Mouse (Mus musculus) urinary bladder, postnatal 36 days (tissue): ENCODE measurements around the gene A230050P20Rik.

ENCODE experiments used
- DNase-seq, 2 experiments: peaks; one replicate each; pipeline ENCODE4 v3.0.0; 2022; ENCODE audit warnings: low spot score in 2 of 2, mixed read lengths in 1 of 2

A230050P20Rik gene

DNA sequence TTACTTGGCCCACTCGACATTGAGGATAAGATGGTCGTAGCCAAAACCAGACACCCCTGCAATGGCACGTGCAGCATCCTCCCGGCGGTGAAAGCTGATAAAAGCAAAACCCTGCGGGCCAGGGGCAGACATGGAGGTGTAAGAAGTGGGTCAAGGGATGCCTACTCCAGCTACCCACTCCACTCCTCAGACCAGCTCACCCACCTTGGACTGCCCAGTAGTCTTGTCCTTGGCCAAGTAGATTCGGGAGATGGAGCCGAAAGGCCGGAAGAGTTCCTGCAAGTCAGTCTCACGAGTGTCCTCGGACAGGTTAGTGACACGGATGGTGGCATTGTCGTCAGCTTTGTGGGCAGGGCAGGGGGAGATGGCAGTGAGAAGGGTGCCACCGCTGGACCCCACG lies 26.2 kb downstream of the A230050P20Rik start:
- DNase-seq = no peak

GRCm38 (mm10) chr9:20895382-20895781 lies 26.9 kb downstream of the A230050P20Rik start:
- DNase-seq = no peak

- DNase-seq = no peak
These were observed 29.5 kb downstream of the A230050P20Rik start for GRCm38 (mm10) chr9:20897736-20898510.

DNA sequence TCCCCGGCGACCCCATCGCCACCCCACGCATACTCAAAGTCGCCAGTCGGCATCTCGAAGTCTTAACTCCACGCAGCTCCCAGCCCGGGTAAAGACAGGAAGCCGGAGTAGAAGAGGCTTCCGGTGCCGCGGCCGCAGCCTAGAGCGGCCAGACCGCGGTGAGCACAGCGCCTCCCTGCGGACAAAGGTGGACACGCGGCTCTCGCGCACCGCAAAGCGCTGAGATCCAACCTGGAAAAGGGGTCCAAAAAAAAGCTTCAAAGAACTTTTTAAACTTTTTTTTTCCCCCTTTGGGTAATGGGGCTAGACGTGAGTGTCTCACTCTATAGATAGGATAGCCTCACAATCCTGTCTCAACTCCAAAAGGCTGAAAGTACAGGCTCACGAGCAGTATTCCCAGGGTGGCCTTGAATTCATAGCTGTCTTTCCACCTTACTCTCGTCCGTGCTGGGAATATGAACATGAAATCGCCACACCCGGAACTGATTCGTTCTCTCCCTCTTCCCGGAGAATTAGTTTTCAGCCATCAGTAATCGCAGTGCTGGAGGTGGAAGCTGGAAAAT lies 30.1 kb downstream of the A230050P20Rik start, which contains the start of gene Eif3g:
TSS of gene Eif3g (minus strand) at position 113 of the 563 bp plus-strand sequence.
- peak; percentile 75 to 85 for DNase-seq

DNA sequence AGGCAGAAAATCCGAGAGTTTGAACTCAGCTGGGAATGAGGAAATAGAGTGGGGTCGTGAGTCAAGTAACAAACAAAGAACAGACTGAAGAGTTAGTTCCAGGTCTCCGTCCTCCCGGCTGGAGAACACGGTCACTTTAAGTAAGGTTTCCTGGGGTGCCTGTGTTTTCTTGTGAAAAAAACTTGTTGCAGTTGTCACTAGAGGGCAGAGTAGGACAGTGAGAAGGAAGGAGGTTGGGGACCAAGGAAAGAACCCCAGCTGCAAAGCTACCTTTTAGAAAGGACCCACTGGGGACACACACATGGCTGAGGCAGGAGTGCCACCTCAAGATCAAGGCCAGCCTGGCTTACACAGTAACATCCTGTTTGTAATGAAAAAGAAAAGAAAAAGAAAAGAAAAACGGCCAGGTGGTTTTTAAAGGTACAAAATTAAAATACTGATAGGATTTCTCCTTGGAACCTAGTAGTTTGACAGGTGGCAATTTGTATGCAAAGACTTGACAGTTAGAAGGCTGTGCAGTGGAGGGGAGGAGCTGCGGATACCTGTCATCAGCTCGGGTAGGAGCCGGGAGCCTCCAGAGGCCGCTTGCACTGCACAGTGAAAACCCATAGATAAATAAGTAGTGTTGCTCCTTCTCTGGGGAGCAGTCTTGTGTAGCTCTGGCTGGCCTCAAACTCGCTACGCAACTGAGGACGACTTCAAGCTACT lies 33.2 kb downstream of the A230050P20Rik start:
- DNase-seq = no peak

- no peak for DNase-seq
These were observed 33.7 kb downstream of the A230050P20Rik start for GRCm38 (mm10) chr9:20902174-20902491.

DNA sequence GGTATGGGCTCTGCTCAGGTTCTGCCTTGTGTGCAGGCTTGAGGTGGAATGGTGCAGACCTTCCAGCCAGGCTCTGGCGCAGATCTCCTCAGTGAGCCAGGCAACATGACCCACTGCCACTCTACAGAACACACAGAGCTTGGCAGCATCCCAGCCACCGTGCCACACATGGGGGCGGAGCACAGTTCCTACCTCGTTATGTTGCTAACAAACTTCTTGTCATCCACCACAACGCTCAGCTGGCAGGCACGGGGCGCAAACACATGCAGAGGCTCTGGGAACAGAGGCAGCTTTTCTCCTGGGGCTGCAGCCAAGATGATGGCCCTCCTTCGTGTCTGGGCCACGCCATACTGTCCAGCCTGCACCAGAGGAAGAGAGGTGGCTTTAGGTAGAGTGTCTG lies 41.5 kb downstream of the A230050P20Rik start:
- DNase-seq = no peak

GRCm38 (mm10) chr9:20916160-20916559 lies 47.7 kb downstream of the A230050P20Rik start:
- DNase-seq = no peak

DNA sequence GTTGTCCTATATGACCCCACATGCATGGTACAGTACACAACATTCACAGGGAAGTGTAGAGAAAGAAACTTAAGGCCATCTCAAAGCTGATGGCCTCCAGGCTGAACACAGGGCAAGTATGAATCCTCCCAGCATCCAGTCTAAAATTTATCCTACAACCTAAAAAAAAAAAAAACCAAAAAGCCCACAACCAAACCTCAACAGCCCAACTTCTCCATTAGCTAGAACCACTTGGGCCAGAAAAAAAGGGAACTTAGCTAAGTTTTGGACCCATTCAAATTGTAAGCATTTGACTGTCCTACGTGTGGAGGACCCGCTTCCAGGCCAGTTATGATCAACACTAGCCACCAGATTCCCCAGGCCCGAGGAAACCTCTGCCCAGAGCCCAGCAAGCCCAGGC lies 54.8 kb downstream of the A230050P20Rik start:
- no peak for DNase-seq
